Mouse (Mus musculus) G1E (cell line): ENCODE data around the gene Kremen2. TPM values are rescaled to one million over a fixed set of nuclear protein-coding genes. Genes with fewer than 3 reads are reported as not detected.

ENCODE experiments used
- ATAC-seq: 2 replicates; pipeline ENCODE4 v1.8.0; 2016; ENCODE audit warnings: mild to moderate bottlenecking; ENCODE audit not compliant: insufficient number of reproducible peaks, poor library complexity, low FRiP score, severe bottlenecking; ENCODE audit errors: extremely low read depth
- DNase-seq: peaks from one replicate; pipeline ENCODE4 v3.0.0; 2012; ENCODE audit warnings: low spot score
- H3K27me3 ChIP-seq: 2 replicates; pipeline ENCODE4 v1.6.1; 2012; ENCODE audit warnings: mild to moderate bottlenecking, low read length, inconsistent platforms; ENCODE audit not compliant: insufficient read depth
- H3K36me3 ChIP-seq: replicated peaks from 2 replicates; pipeline ENCODE3; 2012; ENCODE audit warnings: mild to moderate bottlenecking, inconsistent platforms
- H3K4me1 ChIP-seq: 2 replicates; pipeline ENCODE4 v1.6.1; 2012; ENCODE audit warnings: low read depth, low read length, inconsistent platforms, mixed read lengths; ENCODE audit not compliant: insufficient read depth
- H3K4me3 ChIP-seq: 2 replicates; pipeline ENCODE4 v1.5.1; 2012; ENCODE audit warnings: low read depth, mild to moderate bottlenecking, inconsistent platforms, low read length, moderate library complexity, mixed read lengths
- H3K9me3 ChIP-seq: replicated peaks from 2 replicates; pipeline ENCODE4 v1.6.1; 2012; ENCODE audit warnings: inconsistent platforms
- CTCF ChIP-seq: IDR thresholded peaks from 2 replicates; pipeline ENCODE4 v1.5.1; 2012; ENCODE audit warnings: low read depth, low read length, inconsistent platforms, mixed read lengths
- GATA1 ChIP-seq: IDR thresholded peaks from 2 replicates; pipeline ENCODE4 v1.6.1; 2012; ENCODE audit warnings: borderline replicate concordance, low read length, inconsistent platforms, mixed read lengths
- GATA2 ChIP-seq: IDR thresholded peaks from 2 replicates; pipeline ENCODE4 v1.6.1; 2012; ENCODE audit warnings: low read depth, low read length, inconsistent platforms, borderline replicate concordance
- POLR2AphosphoS5 ChIP-seq: IDR thresholded peaks from 2 replicates; pipeline ENCODE4 v1.6.1; 2012; ENCODE audit warnings: low read depth, low read length, inconsistent platforms; ENCODE audit not compliant: insufficient replicate concordance
- TAL1 ChIP-seq: conservative IDR thresholded peaks from 2 replicates; pipeline ENCODE4 v1.6.1; 2012; ENCODE audit warnings: low read depth, low read length, inconsistent platforms, mixed read lengths
- polyA plus RNA-seq: library from polyadenylated mRNA; stranded (reverse); fragments of >175 nt; gene quantifications from 2 replicates; pipeline ENCODE4 v1.2.3, GENCODE M21; 2012
- total RNA-seq, 2 experiments: library from RNA; stranded (forward) in 1 of 2; stranded (reverse) in 1 of 2; fragments of 200-1000 nt in 1 of 2; fragments of >200 nt in 1 of 2; fragmentation: Nextera tagmentation in 1 of 2; gene quantifications; 2 replicates each; pipeline ENCODE4 v1.2.3; 2014 to 2017

The Kremen2 gene
- total and polyA plus RNA-seq, 3 experiments: 0.05 to 1.4 TPM; not detected in 1

DNA sequence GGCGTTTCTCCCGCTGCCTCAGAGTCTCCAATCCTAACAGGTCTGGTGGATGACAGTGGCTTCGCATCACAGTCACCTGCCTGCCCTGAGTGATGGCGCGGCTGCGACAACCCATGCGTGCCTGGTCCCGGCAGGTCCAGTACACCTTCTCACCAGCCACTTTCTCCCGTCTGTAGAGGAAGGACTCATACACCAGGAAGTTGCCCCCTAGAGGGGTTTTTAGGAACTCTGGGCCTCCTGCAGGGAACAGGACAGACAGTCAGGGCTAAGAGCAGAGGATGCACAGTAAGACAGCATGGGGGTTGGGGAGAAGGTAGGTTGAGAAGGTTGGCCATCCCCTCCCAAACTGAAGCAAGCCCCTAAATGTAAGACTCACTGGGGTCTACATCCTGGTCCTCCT, 14.6 kb upstream of the Kremen2 start:
- H3K4me3 ChIP-seq: no peak overlapping the region
- ATAC-seq (no peak), DNase-seq (no peak)
- no peak for TF ChIP-seq POLR2AphosphoS5
- no peak for TF ChIP-seq CTCF
- no peak for TF ChIP-seq GATA2
- no peak for TF ChIP-seq GATA1
- TF ChIP-seq TAL1: no peak
- no peaks in the 10 kb centered on the region for H3K27me3 ChIP-seq
- no peaks in the 10 kb centered on the region for H3K9me3 ChIP-seq
- H3K4me1 ChIP-seq: peaks cover 8% of the 10 kb centered on the region
- peaks cover 74% of the 10 kb centered on the region for H3K36me3 ChIP-seq

DNA sequence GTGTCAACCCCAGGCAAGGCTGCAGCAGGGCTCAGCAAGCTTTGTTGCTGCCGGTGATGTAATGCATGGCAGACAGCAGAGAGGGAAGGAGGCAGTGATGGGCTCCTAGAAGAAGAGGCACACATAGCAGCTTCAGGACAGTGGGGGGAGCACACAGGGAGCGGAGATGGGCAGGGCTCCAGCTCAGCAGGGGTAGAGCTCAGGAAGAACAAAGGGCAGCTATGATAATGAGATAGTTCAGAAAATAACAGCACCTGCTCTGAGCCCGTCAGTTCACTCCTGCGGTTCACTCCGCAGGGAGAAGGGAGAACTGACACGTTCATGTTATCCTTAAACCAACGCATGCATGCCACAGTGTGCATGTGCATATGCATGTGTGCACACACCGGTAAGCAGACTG, 13.2 kb upstream of the Kremen2 start:
- H3K4me1 ChIP-seq: peaks cover 8% of the 10 kb centered on the region
- peaks cover 72% of the 10 kb centered on the region for H3K36me3 ChIP-seq
- TF ChIP-seq GATA2 (no peak), TAL1 (no peak), CTCF (no peak)
- no peaks in the 10 kb centered on the region for H3K27me3 ChIP-seq
- H3K9me3 ChIP-seq: no peaks in the 10 kb centered on the region
- no peak for ATAC-seq
- H3K4me3 ChIP-seq: no peak overlapping the region
- DNase-seq: no peak

DNA sequence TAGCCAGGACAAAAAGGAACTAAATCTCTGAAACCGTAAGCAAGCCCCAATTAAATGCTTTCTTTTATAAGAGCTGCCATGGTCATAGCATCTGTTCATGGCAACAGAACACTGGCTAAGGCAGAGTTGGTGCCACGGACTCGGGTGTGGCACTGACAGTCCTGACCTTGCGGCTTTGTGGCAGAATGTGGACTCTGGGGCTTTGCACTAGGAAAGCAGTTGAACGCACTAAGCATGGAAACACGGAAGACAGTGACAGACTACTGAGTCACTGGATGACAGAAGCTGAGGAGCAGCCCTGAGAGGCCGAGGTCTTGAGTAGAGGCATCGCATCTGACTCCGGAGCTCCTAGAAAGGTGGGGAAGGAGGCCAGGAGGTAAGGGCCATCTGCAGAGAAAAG, 11.9 kb upstream of the Kremen2 start:
- Histone ChIP-seq H3K4me3 (no peak overlapping the region), H3K4me1 (no peaks in the 10 kb centered on the region), H3K9me3 (no peaks in the 10 kb centered on the region), H3K27me3 (no peaks in the 10 kb centered on the region), H3K36me3 (peaks cover 80% of the 10 kb centered on the region)
- TF ChIP-seq GATA1 (no peak), TAL1 (no peak), GATA2 (no peak), CTCF (no peak), POLR2AphosphoS5 (no peak)
- no peak for DNase-seq
- ATAC-seq: no peak

DNA sequence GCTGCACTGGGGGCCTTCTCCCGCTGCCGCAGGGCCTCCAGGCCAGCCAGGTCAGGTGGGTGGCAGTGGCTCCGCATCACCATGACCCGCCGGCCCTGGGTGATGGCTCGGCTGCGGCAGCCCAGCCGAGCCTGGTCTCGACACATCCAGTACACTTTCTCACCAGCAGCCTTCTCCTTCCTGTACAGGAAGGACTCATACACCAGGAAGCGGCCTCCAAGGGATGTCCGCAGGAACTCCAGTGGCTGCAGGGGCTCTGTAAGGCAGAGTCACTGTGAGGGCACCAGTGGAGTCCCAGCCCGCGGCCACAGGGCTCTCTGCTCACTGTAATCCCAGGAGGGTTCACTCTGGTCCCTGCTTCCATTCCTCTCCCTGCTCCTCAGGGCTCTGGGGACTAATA, 10.1 kb upstream of the Kremen2 start:
- peaks cover 71% of the 10 kb centered on the region for H3K36me3 ChIP-seq
- ATAC-seq (no peak), DNase-seq (no peak)
- no peak overlapping the region for H3K4me3 ChIP-seq
- TF ChIP-seq POLR2AphosphoS5 (no peak), GATA1 (no peak), GATA2 (no peak), CTCF (no peak), TAL1 (no peak)
- no peaks in the 10 kb centered on the region for H3K9me3 ChIP-seq
- H3K27me3 ChIP-seq: no peaks in the 10 kb centered on the region
- no peaks in the 10 kb centered on the region for H3K4me1 ChIP-seq

DNA sequence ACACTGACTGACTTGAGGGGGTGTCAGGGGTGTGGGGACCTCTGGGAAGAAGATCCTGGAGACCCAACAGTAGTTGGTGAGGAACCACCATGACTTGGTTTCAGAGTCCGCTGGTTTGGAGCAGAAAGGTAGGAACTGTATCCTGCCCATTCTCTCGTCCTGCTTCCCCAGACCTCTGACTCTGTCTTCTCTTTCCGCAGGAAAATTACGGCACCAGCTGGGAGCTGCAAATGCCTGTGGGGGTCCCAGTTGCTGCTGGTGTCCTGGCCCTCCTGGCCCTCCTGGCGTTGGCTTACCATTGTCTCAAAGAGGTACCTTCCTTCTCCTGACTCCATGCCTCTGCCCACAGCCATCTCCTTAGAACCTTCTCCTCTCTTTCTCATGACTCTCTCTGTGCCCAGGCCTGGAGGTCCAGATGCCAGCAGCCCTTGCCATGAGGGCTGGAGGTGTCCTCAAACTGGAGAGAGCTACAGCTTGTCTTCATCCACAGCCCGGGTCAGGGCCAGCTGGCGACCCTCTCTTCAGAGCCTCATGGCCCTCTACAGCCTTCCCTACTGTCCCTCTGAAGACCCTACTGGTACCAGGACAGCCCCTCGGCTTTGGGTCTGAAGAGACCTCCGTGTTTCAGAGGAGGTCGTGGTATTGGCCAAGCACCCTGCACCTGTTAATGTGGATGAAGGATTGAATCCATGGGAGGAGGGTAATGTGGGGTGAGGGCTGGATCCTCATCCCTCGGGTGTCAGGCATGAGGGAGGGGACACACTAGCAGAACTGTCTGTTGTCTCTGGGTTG, 4.0 kb upstream of the Kremen2 start:
- H3K36me3 ChIP-seq: peaks cover 23% of the 10 kb centered on the region
- ATAC-seq (no peak), DNase-seq (no peak)
- H3K27me3 ChIP-seq: peaks cover 30% of the 10 kb centered on the region
- peaks cover 49% of the 10 kb centered on the region for H3K4me1 ChIP-seq
- TF ChIP-seq GATA2 (no peak), GATA1 (no peak), TAL1 (no peak), CTCF (no peak), POLR2AphosphoS5 (no peak)
- H3K9me3 ChIP-seq: no peaks in the 10 kb centered on the region
- H3K4me3 ChIP-seq: peak overlapping the region; percentile 55

DNA sequence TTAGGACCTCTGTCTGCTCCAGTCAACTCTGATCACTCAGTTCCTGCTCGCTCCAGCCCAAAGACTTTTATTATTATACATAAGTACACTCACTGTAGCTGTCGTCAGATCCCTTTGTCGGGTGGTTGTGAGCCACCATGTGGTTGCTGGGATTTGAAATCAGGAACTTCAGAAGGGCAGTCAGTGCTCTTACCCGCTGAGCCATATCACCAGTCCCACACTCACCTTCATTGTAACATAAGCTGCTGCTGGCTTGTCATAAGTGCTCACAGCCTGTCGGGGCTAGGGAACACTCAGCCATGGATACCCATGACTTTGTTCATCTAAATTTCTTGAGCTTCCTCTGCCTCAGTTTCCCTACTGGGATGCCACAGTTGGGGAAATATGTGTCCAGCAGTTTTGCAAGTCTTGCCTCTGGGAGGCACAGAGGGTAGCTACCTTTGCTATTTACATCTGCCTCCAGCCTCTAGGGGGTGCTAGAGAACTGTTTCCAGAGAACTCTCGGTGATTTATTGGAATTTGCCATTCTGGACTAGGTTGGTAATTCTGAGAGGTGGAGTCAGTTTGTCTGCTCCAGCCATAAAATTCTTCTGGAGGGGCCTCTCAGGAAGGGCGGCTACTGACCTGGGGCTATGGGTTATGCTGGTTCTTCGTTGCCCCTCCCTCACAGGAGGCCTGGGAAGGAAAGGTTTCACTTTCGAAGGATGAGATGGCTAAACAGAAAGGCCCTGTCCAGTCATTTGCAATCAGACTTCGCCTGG, 3.2 kb upstream of the Kremen2 start:
- Histone ChIP-seq H3K4me1 (peaks cover 51% of the 10 kb centered on the region), H3K9me3 (no peaks in the 10 kb centered on the region), H3K4me3 (peak overlapping the region; percentile 55), H3K36me3 (peaks cover 20% of the 10 kb centered on the region), H3K27me3 (peaks cover 36% of the 10 kb centered on the region)
- ATAC-seq (peak; percentile 7; the same call in 1 of the 2 replicates), DNase-seq (peak; percentile 73)
- TF ChIP-seq POLR2AphosphoS5: no peak
- TF ChIP-seq GATA2: no peak
- TF ChIP-seq CTCF: peak; percentile 34; the same call in 1 of the 2 replicates
